ENCODE assay signal across 8 mouse cellular contexts in the genomic region with DNA sequence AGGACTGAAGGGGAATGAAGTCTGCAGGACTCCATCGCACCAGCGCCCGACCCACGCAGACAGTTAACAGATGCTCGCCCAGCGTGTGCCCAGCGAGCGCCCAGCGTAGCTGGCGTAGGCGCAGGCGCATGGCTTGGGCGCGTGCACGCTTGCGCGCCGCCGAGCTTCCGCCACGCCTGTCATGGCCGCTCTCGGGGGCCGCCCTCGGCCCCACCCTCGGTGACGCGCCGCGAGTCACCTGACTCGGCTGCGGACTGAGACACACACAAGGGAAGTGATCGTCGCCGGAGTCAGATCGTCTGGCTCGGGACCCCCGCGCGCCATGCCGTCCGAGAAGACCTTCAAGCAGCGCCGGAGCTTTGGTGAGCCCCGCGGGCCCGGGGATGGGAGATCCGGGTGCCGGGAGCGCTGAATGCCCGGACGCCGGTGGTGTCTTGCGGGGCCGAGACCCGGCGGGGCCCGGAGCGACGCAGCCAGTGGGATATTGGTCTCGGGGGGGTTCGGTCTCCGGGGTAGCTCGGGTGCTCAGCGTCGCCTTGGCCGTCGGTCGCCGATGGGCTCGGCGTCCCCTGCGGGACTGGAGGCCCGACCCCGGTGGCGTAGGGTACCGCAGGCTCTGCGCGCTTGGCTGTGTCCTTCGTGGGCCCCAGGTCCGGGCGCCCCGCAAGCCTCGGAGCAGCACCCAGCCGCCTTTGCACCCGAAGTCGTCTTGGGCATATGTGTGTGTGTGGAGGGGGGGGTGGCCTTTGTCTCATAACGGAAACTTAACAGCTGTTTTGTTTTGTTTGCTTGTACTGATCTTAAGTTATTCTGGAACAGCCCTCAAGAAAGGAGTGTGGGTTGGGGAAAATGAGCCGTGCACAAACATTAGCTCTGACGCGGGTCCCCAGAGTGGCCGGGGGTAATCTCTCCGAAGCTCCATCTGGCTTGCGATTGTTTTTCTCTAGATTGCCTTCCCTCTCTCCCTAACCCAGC. TPM values are rescaled to one million over a fixed set of nuclear protein-coding genes. Genes with fewer than 3 reads are reported as not detected.
A peak's percentile ranks its signal among the peaks of the same experiment; 100 is the strongest.
DNase-seq lines count a peak whose midpoint lies in the region; ATAC-seq lines count a peak whose summit lies in the region.

A gene (plus strand): TSS at position 159 of the 975 bp plus-strand sequence.

- peak within 1 kb of the TSS; percentile 86 for H3K9ac ChIP-seq in hindbrain, embryonic 16.5 days (ENCODE audit: low read depth, low read length)

- H3K4me1 ChIP-seq in hindbrain, embryonic 16.5 days (ENCODE audit: control insufficient read depth, insufficient read depth, low read depth, low read length) = peaks cover 23% of the 10 kb centered on the region

- no peaks in the 10 kb centered on the region for H3K27me3 ChIP-seq in hindbrain, embryonic 16.5 days (replicated peaks; ENCODE audit: control insufficient read depth, insufficient read depth, low read length)

- H3K4me2 ChIP-seq in hindbrain, embryonic 16.5 days (ENCODE audit: low read length) = peak within 1 kb of the TSS; percentile 98

- no peaks in the 10 kb centered on the region for H3K9me3 ChIP-seq in hindbrain, embryonic 16.5 days (ENCODE audit: control insufficient read depth, low read length)

- H3K36me3 ChIP-seq in hindbrain, embryonic 16.5 days (ENCODE audit: control insufficient read depth, insufficient read depth, low read length) = peaks cover 4% of the 10 kb centered on the region; the same call in 1 of the 2 replicates
- H3K36me3 ChIP-seq in macrophage (ENCODE audit: inconsistent target) = peaks cover 22% of the 10 kb centered on the region

- ATAC-seq in hindbrain, embryonic 16.5 days = peak; percentile 86

- DNase-seq in T-cell, adult 2 months (ENCODE audit: low spot score) = peak; percentile 96
- peak; percentile 97 to 98 for DNase-seq in cerebellum, postnatal 36 days
- peak; percentile 95 for DNase-seq in gastrocnemius, adult 18-20 months (ENCODE audit: low spot score)
- DNase-seq in left cerebral cortex, adult 18-20 months (ENCODE audit: low spot score in 2 of 2) = peak; percentile 96 to 97
- peak; percentile 97 for DNase-seq in right cerebral cortex, adult 18-20 months
- peak; percentile 80 for DNase-seq in urinary bladder, postnatal 10 days (ENCODE audit: low spot score)

- WGBS in hindbrain, embryonic 16.5 days = under 1% methylated on average over 93 of the region's 94 CpGs
- WGBS in macrophage (ENCODE audit: missing documents) = under 1% methylated on average over 93 of the region's 94 CpGs

- peak within 1 kb of the TSS; percentile 82 for H3K27ac ChIP-seq in hindbrain, embryonic 16.5 days (ENCODE audit: low read depth, low read length)
- peak within 1 kb of the TSS; percentile 43 for H3K27ac ChIP-seq in macrophage

- H3K4me3 ChIP-seq in hindbrain, embryonic 16.5 days (ENCODE audit: low read length) = peak within 1 kb of the TSS; percentile 96
- H3K4me3 ChIP-seq in macrophage (ENCODE audit: inconsistent target) = peak within 1 kb of the TSS; percentile 94

- H3K79me2 ChIP-seq in macrophage (ENCODE audit: inconsistent target) = peaks cover 49% of the 10 kb centered on the region

RNA-seq across cellular contexts. Expression of the gene that starts here (rescaled TPM):
- 100 to 1,000 TPM; 167 to 182 TPM for total RNA-seq in gastrocnemius, adult 18-20 months (2021)
- 355 and 365 TPM in 2 replicates for polyA plus RNA-seq in hindbrain, embryonic 16.5 days (2015; fragmentation: Nextera tagmentation; extraction: Ambion mirVana)
- 100 to 1,000 TPM; 187 to 190 TPM for total RNA-seq in left cerebral cortex, adult 18-20 months (2021)
- 10 to 100 TPM; 36.1 to 89.7 (median 52.6) TPM for total RNA-seq in macrophage (2018; cell fraction: chromatin; rRNA removed)
- 100 to 1,000 TPM in 13 of 26 experiments, 10 to 100 TPM in 13; 74.3 to 164 (median 102) TPM for total RNA-seq in macrophage (2018; cell fraction: cytosol; rRNA removed)
- 10 to 100 TPM; 40.1 to 92.9 (median 52.1) TPM for total RNA-seq in macrophage (2018; cell fraction: nucleus; rRNA removed)
- polyA plus RNA-seq in macrophage (2018) = 97.3 to 168 TPM (median 103 TPM) in 3 replicates

Comparison
In these comparisons a context has a peak if more than half of its experiments do, and no peak if none do; other contexts are left out.
1. Peak in every context shown above with its lines: DNase-seq, ATAC-seq, H3K4me3 ChIP-seq and H3K27ac ChIP-seq.